Mouse (Mus musculus) midbrain, embryonic 14.5 days (tissue): ENCODE measurements around the gene Taar1. TPM values are rescaled to one million over a fixed set of nuclear protein-coding genes. Genes with fewer than 3 reads are reported as not detected.

Experiments used
- ATAC-seq: fragments of 200-750 bp; cut with Nextera tagmentation; 2 replicates; pipeline ENCODE4 v1.8.0; 2017; ENCODE audit warnings: moderate number of reproducible peaks, moderate library complexity; ENCODE audit not compliant: low FRiP score, low TSS enrichment
- DNase-seq: peaks from one replicate; pipeline ENCODE4 v3.0.0-alpha.2; 2015
- H3K27ac ChIP-seq: fragments of 300-500 bp; sonication (generic); replicated peaks from 2 replicates; pipeline ENCODE4 v1.5.1; 2014; ENCODE audit warnings: mild to moderate bottlenecking, low read depth, low read length, moderate library complexity
- H3K27me3 ChIP-seq: fragments of 300-500 bp; sonication (generic); 2 replicates; pipeline ENCODE4 v1.6.1; 2014; ENCODE audit warnings: low read length, control low read depth, mixed read lengths; ENCODE audit not compliant: control insufficient read depth, insufficient read depth
- H3K36me3 ChIP-seq: fragments of 300-500 bp; sonication (generic); 2 replicates; pipeline ENCODE4 v1.6.1; 2014; ENCODE audit warnings: low read length, control low read depth; ENCODE audit not compliant: control insufficient read depth, insufficient read depth
- H3K4me1 ChIP-seq: fragments of 300-500 bp; sonication (generic); 2 replicates; pipeline ENCODE4 v1.6.1; 2014; ENCODE audit warnings: mild to moderate bottlenecking, antibody characterized with exemption, low read length, control low read depth; ENCODE audit not compliant: control insufficient read depth, insufficient read depth
- H3K4me2 ChIP-seq: fragments of 300-500 bp; sonication (generic); 2 replicates; pipeline ENCODE4 v1.6.1; 2014; ENCODE audit warnings: mild to moderate bottlenecking, low read length, moderate library complexity
- H3K4me3 ChIP-seq: fragments of 300-500 bp; sonication (generic); replicated peaks from 2 replicates; pipeline ENCODE4 v1.5.1; 2014; ENCODE audit warnings: low read depth, low read length
- H3K9ac ChIP-seq: fragments of 300-500 bp; sonication (generic); replicated peaks from 2 replicates; pipeline ENCODE4 v1.6.1; 2014; ENCODE audit warnings: mild to moderate bottlenecking, low read length, moderate library complexity
- H3K9me3 ChIP-seq: fragments of 300-500 bp; sonication (generic); 2 replicates; pipeline ENCODE4 v1.6.1; 2016; ENCODE audit warnings: low read length, control low read depth, mixed read lengths; ENCODE audit not compliant: control insufficient read depth
- WGBS: fragments of 180-500 bp; shearing (Covaris S2); extraction: QIAGEN DNeasy Blood & Tissue Kit; methylation state at CpG from one replicate; pipeline ENCODE4 v1.1.7; 2014; 5-methylcytosine and 5-hydroxymethylcytosine counted together
- polyA plus RNA-seq: library from polyadenylated mRNA; unstranded; fragments of >200 nt; fragmentation: Nextera tagmentation; extraction: Ambion mirVana; gene quantifications from 2 replicates; pipeline ENCODE4 v1.2.1, GENCODE M21; 2014

The Taar1 gene
- polyA plus RNA-seq, 1 experiment from 2014 or later, result not detected

DNA sequence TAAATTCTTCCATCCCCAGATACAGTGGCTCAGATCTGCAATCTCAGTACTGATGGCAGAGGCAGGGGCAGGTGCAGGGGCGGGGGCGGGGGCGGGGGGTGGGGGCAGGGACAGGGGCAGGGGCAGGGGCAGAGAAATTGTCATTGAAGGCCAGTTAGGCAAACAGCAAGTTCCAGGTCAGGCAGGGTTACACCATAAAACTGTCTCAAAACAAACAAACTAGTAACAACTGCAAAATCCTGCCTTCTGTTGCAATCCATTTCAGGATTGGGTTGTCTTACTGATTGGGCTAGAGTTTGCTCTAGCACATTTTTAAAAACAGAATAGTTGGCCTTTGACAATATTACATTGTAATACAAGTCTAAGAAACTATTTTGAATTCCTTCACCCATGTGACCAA lies 2.3 kb downstream of the Taar1 start:
- Histone ChIP-seq H3K4me2 (no peak overlapping the region), H3K36me3 (no peaks in the 10 kb centered on the region), H3K9me3 (no peaks in the 10 kb centered on the region), H3K27ac (no peak overlapping the region), H3K9ac (no peak overlapping the region), H3K27me3 (no peaks in the 10 kb centered on the region), H3K4me1 (no peaks in the 10 kb centered on the region), H3K4me3 (no peak overlapping the region)
- DNase-seq, result no peak
- WGBS, result 73% methylated on average over 3 of the region's 3 CpGs
- ATAC-seq, result no peak

- DNase-seq (no peak), ATAC-seq (no peak)
- no peak overlapping the region for H3K4me2 ChIP-seq
- no peaks in the 10 kb centered on the region for H3K4me1 ChIP-seq
- H3K27me3 ChIP-seq, result no peaks in the 10 kb centered on the region
- no peaks in the 10 kb centered on the region for H3K36me3 ChIP-seq
- H3K27ac ChIP-seq, result no peak overlapping the region
- no peak overlapping the region for H3K4me3 ChIP-seq
- WGBS, result 82% methylated on average over 2 of the region's 2 CpGs
- H3K9me3 ChIP-seq, result no peaks in the 10 kb centered on the region
- H3K9ac ChIP-seq, result no peak overlapping the region
These were observed 3.8 kb downstream of the Taar1 start for GRCm38 (mm10) chr10:23923941-23924340.

GRCm38 (mm10) chr10:23937613-23938012 lies 17.5 kb downstream of the Taar1 start:
- Histone ChIP-seq H3K9ac (no peak overlapping the region), H3K27ac (no peak overlapping the region), H3K4me1 (no peaks in the 10 kb centered on the region), H3K36me3 (no peaks in the 10 kb centered on the region), H3K4me3 (no peak overlapping the region), H3K9me3 (no peaks in the 10 kb centered on the region), H3K27me3 (no peaks in the 10 kb centered on the region), H3K4me2 (no peak overlapping the region)
- DNase-seq (no peak), ATAC-seq (no peak)
- WGBS, result 53% methylated on average over 4 of the region's 4 CpGs

DNA sequence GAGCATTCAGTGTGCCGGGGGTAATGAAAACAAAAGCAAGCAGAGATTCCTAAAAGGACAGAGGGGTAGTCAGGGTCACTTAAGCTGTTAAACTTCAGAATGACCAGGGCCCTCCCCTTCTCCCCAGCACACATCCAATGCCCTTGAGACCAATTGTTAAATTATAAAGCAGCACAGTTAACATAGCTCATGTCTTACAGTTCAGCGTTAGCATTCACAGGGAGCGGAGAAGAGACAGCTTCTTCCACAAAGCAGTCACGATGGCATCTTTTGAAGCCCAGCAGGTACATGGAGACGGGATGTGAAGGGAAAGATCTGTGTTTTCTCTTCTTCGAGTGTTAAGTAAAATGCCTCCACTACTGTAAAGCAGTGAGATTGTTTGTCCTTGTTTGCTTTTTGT lies 18.2 kb downstream of the Taar1 start, which contains the start of gene Taar2:
Taar2 (plus strand) TSS at position 261 of the 400 bp plus-strand sequence.
- no peaks in the 10 kb centered on the region for H3K9me3 ChIP-seq

GRCm38 (mm10) chr10:23942465-23942864 lies 22.3 kb downstream of the Taar1 start:
- ATAC-seq, result no peak

More for the DNA sequence above, 18.2 kb downstream of the Taar1 start, which contains the start of gene Taar2:
- Histone ChIP-seq H3K4me2 (no peak within 1 kb of the TSS), H3K27ac (no peak within 1 kb of the TSS), H3K9ac (no peak within 1 kb of the TSS), H3K36me3 (no peaks in the 10 kb centered on the region), H3K4me3 (no peak within 1 kb of the TSS), H3K27me3 (no peaks in the 10 kb centered on the region), H3K4me1 (no peaks in the 10 kb centered on the region)
- ATAC-seq, result no peak
- DNase-seq, result peak; percentile 33
- WGBS, result 45% methylated on average over 6 of the region's 6 CpGs

DNA sequence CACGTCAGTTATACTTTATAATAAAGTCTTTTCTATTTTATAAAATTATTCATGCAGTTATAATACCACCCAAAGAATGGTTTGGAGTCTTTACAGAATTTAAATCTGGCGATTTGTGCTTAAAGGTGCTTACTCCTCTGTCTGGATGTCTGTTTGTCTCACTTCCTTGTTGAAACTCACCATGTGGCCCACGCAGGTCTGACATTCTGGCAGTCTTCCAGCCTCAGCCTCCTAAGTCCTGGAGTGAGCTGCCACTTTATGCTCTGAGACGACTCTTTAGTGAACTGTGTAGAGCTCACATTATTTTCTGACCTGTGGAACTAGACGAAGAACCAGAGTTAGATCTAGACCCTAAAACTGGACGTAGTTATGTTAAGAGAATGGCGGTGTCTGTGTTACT lies 27.9 kb downstream of the Taar1 start:
- DNase-seq (peak; percentile 13), ATAC-seq (no peak)
- Histone ChIP-seq H3K36me3 (no peaks in the 10 kb centered on the region), H3K27ac (no peak overlapping the region), H3K9ac (no peak overlapping the region), H3K27me3 (no peaks in the 10 kb centered on the region), H3K4me3 (no peak overlapping the region), H3K9me3 (no peaks in the 10 kb centered on the region), H3K4me2 (no peak overlapping the region), H3K4me1 (no peaks in the 10 kb centered on the region)
- 62% methylated on average over 7 of the region's 7 CpGs for WGBS

More at GRCm38 (mm10) chr10:23942465-23942864, 22.3 kb downstream of the Taar1 start:
- H3K36me3 ChIP-seq, result no peaks in the 10 kb centered on the region
- no peak overlapping the region for H3K9ac ChIP-seq
- 81% methylated on average over 5 of the region's 5 CpGs for WGBS
- peak; percentile 8 for DNase-seq
- no peak overlapping the region for H3K4me3 ChIP-seq
- no peaks in the 10 kb centered on the region for H3K27me3 ChIP-seq
- no peak overlapping the region for H3K4me2 ChIP-seq
- no peaks in the 10 kb centered on the region for H3K9me3 ChIP-seq
- no peak overlapping the region for H3K27ac ChIP-seq
- no peaks in the 10 kb centered on the region for H3K4me1 ChIP-seq

GRCm38 (mm10) chr10:23949508-23950005 lies 29.4 kb downstream of the Taar1 start, which contains the start of gene Taar3:
TSS of gene Taar3 (plus strand) at chr10:23949558.
- no peak within 1 kb of the TSS for H3K9ac ChIP-seq
- H3K36me3 ChIP-seq, result no peaks in the 10 kb centered on the region
- no peak within 1 kb of the TSS for H3K4me2 ChIP-seq
- no peak for DNase-seq
- no peak within 1 kb of the TSS for H3K27ac ChIP-seq
- no peaks in the 10 kb centered on the region for H3K4me1 ChIP-seq
- H3K4me3 ChIP-seq, result no peak within 1 kb of the TSS
- H3K27me3 ChIP-seq, result no peaks in the 10 kb centered on the region
- ATAC-seq, result no peak
- 85% methylated on average over 16 of the region's 16 CpGs for WGBS
- H3K9me3 ChIP-seq, result no peaks in the 10 kb centered on the region

- no peaks in the 10 kb centered on the region for H3K36me3 ChIP-seq
- H3K4me2 ChIP-seq, result no peak overlapping the region
- H3K4me3 ChIP-seq, result no peak overlapping the region
- H3K27me3 ChIP-seq, result no peaks in the 10 kb centered on the region
- no peaks in the 10 kb centered on the region for H3K9me3 ChIP-seq
- H3K9ac ChIP-seq, result no peak overlapping the region
- DNase-seq (no peak), ATAC-seq (no peak)
- H3K27ac ChIP-seq, result no peak overlapping the region
- WGBS, result 94% methylated on average over 6 of the region's 6 CpGs
- no peaks in the 10 kb centered on the region for H3K4me1 ChIP-seq
These were observed 31.6 kb downstream of the Taar1 start for GRCm38 (mm10) chr10:23951714-23952113.

- no peak for DNase-seq
- no peak overlapping the region for H3K4me3 ChIP-seq
- H3K4me1 ChIP-seq, result no peaks in the 10 kb centered on the region
- no peaks in the 10 kb centered on the region for H3K36me3 ChIP-seq
- no peaks in the 10 kb centered on the region for H3K9me3 ChIP-seq
- H3K27me3 ChIP-seq, result no peaks in the 10 kb centered on the region
- no peak overlapping the region for H3K4me2 ChIP-seq
- ATAC-seq, result no peak
- no peak overlapping the region for H3K27ac ChIP-seq
- H3K9ac ChIP-seq, result no peak overlapping the region
- 71% methylated on average over 3 of the region's 3 CpGs for WGBS
These were observed 38.9 kb downstream of the Taar1 start for GRCm38 (mm10) chr10:23959071-23959470.
